Mouse (Mus musculus) 3134 (cell line): ENCODE data around the gene Aldh16a1.
"Not testable (repeated sequence)": the region's sequence is repeated elsewhere in the genome, so short reads cannot be mapped to it uniquely, and the experiment has no call there.

ENCODE experiments used
- DNase-seq: peaks from one replicate; pipeline ENCODE4 v3.0.0-alpha.2; 2011; ENCODE audit warnings: low spot score; ENCODE audit not compliant: insufficient read length; ENCODE audit errors: extremely low read depth

The Aldh16a1 gene

GRCm38 (mm10) chr7:45160316-45160800, 6.0 kb upstream of the Aldh16a1 start:
- no peak for DNase-seq

DNA sequence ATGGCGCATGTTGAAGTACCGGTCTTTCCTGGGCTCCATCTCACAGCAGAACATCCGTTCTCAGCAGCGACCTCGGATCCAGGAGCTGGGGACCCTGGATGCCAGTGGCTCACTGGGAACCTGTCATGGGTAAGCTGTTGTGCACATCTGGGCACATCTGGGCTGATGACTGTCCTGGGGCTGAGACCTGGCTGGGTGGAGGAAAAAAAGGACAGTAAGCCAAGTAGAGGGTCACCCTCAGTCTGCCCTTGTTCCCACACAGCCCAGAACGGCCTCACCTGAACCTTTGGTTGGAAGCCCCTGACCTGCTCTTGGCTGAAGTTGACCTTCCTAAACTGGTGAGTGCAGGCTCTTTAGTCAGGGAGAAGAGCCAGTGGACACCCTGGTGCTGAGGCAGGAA, 4.6 kb upstream of the Aldh16a1 start:
- DNase-seq: no peak

- no peak for DNase-seq
Observed at GRCm38 (mm10) chr7:45157459-45157858, 3.1 kb upstream of the Aldh16a1 start.

DNA sequence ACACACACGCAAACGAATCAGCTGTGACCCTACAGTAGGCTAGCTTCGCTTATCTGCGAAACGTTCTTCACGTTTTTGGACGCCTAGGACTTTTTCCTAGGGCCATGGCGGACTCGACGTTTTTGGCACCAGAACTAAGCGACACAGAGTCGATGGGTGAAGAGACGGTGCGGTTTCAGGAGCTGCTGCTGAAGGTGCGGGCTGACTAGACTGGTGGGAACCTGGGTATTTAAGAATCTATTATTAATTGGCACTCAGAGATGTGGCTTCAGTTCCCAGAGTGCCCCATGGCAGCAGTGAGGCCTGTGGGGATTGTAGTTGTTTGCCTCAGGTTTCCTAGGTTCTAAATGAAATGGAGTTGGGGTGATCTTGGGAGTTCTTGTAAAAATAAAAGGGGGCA, 1.8 kb upstream of the Aldh16a1 start:
- DNase-seq: no peak

DNA sequence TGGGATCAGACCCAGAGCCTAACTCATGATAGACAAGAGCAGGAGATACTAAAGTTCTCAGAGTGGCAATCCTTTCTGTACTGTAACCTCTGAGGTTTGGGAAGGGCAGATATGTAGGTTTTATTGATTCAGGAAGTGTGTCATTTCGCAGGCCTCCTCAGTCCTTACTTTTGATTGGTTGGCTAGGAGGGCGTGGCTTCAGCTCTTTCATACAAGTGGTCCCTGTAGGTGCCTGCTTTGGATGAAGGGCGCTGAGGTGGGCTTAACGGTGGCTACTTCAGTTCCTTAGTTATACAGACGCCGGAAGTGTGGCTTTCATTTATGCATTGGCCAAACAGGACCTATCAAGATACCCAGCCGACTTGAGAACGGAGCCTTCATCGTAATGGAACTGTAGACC, 1.2 kb upstream of the Aldh16a1 start:
- no peak for DNase-seq

- DNase-seq: peak; percentile 69
Observed at GRCm38 (mm10) chr7:45154993-45155514, 670 bp upstream of the Aldh16a1 start.

DNA sequence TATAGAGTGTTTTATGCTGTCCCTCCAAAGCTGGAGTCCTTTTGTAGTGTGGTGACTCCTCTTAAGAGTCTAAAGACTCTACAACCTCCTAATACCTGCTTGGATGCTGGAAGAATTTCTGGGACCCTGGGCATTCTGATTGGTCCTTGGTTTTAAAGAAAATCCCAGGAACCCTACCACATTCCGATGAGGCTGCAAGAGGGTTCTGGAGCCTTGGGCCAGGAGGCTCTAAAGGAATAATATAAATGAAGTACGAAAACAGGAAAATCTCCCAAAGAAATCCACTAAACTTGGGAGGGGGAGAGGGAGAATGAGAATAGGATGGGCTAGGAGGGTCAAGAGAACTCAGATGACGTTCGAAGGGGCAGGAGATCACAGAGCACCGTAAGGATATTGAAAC, 798 bp downstream of the Aldh16a1 start:
- DNase-seq: no peak

GRCm38 (mm10) chr7:45153052-45153451, 1.3 kb downstream of the Aldh16a1 start:
- not testable (repeated sequence) for DNase-seq

DNA sequence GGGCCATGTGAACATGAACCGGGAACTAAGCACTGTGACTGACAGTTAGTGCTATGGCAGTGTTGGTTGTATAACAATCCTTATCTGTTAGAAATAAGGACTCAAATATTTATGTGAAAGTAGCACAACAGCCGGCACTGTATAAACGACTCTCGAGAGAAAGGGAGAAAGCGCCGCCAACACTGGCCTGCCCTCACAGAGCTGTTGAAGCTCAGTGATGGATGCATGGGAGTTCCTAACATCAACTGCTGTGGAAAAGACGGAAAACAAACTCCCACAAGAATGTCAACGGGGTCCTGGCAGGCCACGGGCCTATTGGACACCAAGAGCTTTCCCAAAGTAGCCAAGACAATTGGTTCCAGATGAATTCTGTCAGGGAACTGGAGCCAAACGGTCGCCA, 3.1 kb downstream of the Aldh16a1 start:
- no peak for DNase-seq

- DNase-seq: no peak
Observed at GRCm38 (mm10) chr7:45150321-45150720, 4.1 kb downstream of the Aldh16a1 start.

DNA sequence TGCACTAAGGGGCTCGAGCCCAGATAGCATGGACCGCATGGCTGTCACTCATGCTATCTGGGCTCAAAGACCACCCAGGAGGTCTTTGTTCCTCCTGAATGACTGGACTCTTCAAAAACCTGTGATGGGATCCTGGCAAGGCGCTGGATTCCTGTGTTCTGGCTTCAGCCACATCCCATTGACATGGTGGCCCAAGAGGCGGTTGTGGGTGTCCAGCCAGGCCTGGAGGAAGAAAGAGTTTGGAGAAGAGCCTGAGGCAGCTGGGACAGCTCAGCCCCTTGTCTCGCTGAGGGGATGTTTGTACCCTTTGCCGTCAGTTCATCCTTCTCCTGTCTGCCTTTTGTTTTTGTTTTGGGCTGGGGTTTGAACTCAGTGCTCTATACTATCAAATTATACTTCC, 4.8 kb downstream of the Aldh16a1 start:
- DNase-seq: no peak

- no peak for DNase-seq
Observed at GRCm38 (mm10) chr7:45148534-45149098, 5.8 kb downstream of the Aldh16a1 start.

DNA sequence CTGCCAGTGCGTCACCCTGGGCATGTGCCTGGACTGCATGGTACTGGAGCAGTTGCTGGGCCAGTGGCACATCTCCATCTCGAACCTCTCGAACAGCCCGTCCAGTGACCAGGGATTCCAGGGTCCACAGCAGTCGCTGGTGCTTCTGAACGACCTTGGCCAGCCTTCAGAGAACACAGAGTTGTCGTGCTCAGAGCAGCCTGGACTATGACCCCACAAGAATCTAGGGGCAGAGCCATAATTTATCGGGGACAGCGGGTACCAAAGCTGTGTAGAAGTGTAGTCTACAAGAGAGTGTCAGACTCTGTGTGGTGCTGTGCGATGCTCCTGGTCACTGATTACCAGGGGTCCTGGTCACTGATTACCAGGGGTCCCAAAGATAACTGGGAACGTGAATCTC, 6.5 kb downstream of the Aldh16a1 start:
- no peak for DNase-seq

- DNase-seq: no peak
Observed at GRCm38 (mm10) chr7:45147267-45147666, 7.1 kb downstream of the Aldh16a1 start.

DNA sequence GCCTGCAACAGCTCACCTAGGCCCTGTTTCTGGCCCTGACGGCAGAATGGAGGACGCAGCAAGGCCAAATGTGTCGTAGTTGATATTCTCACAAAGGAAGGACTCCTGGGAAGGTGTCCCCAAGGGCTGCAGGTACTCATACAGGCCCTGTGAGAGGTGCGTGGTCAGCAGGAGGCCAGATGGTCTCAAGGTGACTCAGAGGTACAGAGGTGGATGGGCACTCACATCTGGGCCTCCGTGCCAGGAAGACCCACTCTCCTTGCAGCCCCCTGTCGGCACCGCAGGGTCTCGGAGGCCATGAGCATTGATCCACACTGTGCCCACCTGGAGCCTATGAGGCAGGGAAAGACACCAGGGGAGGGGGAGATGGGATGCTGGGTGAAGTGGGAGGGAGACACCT, 8.9 kb downstream of the Aldh16a1 start:
- no peak for DNase-seq

DNA sequence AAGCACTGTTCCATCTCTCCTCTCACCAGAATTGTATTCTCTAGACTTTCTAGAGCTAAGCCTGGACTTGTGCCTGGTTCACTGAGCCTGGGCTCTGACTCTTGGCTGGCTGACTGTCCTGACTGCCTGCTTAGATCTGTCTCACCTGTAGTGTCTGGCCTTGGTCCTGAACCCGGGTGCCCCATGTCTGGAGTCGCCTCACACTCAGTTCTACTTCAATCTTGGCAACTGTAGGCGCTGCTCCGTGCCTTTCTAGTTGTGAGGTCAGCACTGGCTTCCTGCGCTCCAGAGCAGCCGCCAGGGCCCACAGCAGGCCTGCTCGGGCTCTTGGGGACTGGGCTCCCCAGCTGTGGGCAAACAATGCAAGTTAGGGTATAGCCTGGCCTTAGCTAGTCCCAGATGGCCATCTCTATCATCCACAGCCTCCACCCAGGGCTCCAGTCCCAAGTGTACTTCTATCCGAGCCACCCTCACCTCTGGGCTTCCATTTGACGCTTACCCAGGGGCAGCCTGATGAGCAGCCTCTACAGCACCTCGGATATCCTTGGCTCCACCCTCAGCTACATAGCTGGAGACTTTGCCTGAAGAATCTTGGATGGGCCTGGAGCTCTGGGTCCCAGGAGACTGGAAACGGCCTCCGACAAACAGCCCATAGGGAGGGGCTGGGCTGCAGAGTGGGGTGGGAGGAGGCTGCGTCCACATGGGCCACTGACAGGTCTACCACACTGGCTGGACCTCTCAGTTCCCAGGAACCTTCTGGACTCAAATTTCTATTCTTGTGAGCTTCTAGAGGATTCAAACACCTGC, 9.8 kb downstream of the Aldh16a1 start:
- DNase-seq: no peak

DNA sequence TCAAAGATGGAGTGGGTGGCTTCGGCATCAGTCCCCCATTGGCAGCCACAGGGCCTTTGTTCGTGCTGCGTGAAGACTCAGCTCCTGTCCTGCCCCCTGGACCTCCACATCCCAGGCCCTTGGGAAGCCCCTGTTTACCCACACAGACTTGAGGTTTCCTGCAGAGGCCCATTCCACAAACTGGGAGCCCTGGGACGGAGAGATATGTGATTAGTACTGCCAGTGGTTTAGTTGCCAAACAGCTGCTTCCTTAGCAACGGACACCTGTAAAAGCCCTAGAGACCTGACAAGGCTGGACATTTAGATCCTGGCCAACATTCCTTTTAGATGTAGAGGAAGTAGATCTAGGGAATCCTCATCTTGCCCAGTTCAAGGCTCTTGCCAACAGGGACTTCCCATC, 12.5 kb downstream of the Aldh16a1 start:
- no peak for DNase-seq

- DNase-seq: no peak
Observed at GRCm38 (mm10) chr7:45141319-45141718, 13.1 kb downstream of the Aldh16a1 start.

GRCm38 (mm10) chr7:45139904-45140723, 14.3 kb downstream of the Aldh16a1 start:
- DNase-seq: no peak

DNA sequence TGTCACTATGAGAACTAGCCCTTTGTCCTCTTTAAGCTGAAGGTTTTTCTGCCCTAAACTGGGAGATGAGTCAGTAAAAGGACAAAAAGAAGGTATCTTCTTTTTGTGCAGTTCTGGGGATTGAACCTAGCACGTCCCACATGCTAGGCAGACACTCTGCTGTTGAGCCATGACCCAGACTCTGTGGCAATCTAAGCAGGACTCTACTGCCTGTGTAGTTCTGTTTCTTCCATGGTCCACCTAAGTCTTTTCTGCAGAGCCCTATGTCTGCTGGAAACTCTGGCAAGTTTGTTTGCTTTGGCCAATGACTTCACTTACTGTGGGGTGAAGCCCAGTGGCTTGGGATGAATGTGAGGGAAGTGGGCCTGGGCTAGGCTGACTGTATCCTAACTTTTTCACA, 16.0 kb downstream of the Aldh16a1 start:
- DNase-seq: no peak
